8 mouse cellular contexts compared by ENCODE assay signal in the genomic region with DNA sequence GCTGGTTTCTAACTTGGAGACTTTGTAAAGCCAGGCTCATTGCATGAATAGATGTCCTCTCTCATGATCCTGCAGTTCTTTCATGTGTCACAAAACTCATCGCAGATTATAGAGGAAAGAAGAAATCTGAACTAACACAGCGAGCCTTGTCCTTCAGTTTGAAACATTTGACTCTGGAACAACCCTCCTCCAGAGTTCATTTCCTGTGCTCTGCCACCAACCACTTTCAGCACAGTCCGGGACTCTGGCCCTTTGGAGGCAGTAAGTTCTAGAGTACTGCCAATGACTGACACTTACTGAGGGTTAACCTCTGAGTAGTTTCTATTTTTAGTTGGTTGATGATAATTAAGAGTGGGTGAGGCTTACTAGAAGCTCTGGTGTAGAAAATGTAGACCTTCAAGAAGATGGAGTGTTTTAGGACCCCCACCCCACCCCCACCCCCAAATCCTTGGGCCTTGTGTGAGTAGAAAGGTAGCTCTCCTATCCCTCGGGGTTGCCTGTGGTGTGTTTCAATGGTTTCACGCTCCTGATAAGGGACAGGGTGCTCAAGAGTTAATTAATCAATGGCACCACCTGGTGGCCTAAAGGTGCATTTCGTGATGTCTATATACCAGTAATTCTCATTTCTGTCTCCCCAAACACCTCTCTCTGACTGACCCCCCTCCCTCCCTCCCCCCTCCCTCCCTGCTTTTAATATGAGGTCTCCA. TPM values are rescaled to one million over a fixed set of nuclear protein-coding genes. Genes with fewer than 3 reads are reported as not detected.
DNase-seq lines count a peak whose midpoint lies in the region; ATAC-seq and TF ChIP-seq lines count a peak whose summit lies in the region.

No protein-coding gene starts in this region.

- no peak overlapping the region for H3K9ac ChIP-seq in hindbrain, embryonic 16.5 days (ENCODE audit: low read depth, low read length)

- peak overlapping the region; percentile 55 for H3K4me3 ChIP-seq in gastrocnemius, adult 2 months
- H3K4me3 ChIP-seq in hindbrain, embryonic 16.5 days (ENCODE audit: low read length), result no peak overlapping the region

- TF ChIP-seq CTCF in gastrocnemius, adult 2 months (IDR thresholded peaks at IDR 0.05), result peak; percentile 69

- H3K4me2 ChIP-seq in hindbrain, embryonic 16.5 days (ENCODE audit: low read length), result peak overlapping the region; percentile 25; the same call in 1 of the 2 replicates

- no peaks in the 10 kb centered on the region for H3K27me3 ChIP-seq in hindbrain, embryonic 16.5 days (replicated peaks; ENCODE audit: control insufficient read depth, insufficient read depth, low read length)

- peak; percentile 77 for ATAC-seq in hindbrain, embryonic 16.5 days

- no peaks in the 10 kb centered on the region for H3K4me1 ChIP-seq in hindbrain, embryonic 16.5 days (ENCODE audit: control insufficient read depth, insufficient read depth, low read depth, low read length)

- 38% methylated on average over 6 of the region's 6 CpGs for WGBS in hindbrain, embryonic 16.5 days

- no peaks in the 10 kb centered on the region for H3K36me3 ChIP-seq in hindbrain, embryonic 16.5 days (ENCODE audit: control insufficient read depth, insufficient read depth, low read length)

- peak overlapping the region; percentile 50 for H3K27ac ChIP-seq in gastrocnemius, adult 2 months
- H3K27ac ChIP-seq in hindbrain, embryonic 16.5 days (ENCODE audit: low read depth, low read length), result no peak overlapping the region

- intact Hi-C loops in gastrocnemius, adult 2 months (cut with DNase I), result loop anchor here (1.0 to 5.0 kb wide), 3 partner anchors 81 to 298 kb away; partner anchors contain the start of gene Vezt

- peak; percentile 77 for DNase-seq in ZHBTc4 (ENCODE audit: low read depth, low spot score)
- peak; percentile 63 to 87 for DNase-seq in cerebellum, postnatal 4 days (ENCODE audit: low spot score in 2 of 2)
- DNase-seq in gastrocnemius, adult 2 months, result peak; percentile 77
- peak; percentile 59 to 70 for DNase-seq in layer of hippocampus, postnatal 36 days
- peak; percentile 95 for DNase-seq in lung, postnatal 36 days
- DNase-seq in retina, postnatal 1 day, result peak; percentile 87
- DNase-seq in thymus, postnatal 36 days, result peak; percentile 63 to 73

- no peaks in the 10 kb centered on the region for H3K9me3 ChIP-seq in hindbrain, embryonic 16.5 days (ENCODE audit: control insufficient read depth, low read length)

RNA-seq across cellular contexts. Expression of gene Nr2c1, which starts 31.8 kb away (rescaled TPM):
- total RNA-seq in gastrocnemius, adult 2 months (2021), result 1 to 10 TPM; 5.5 to 7.0 TPM
- 6.9 and 7.6 TPM in 2 replicates for polyA plus RNA-seq in hindbrain, embryonic 16.5 days (2015; fragmentation: Nextera tagmentation; extraction: Ambion mirVana)
- total RNA-seq in layer of hippocampus, postnatal 36 days (2021), result 1 to 10 TPM; 9.2 to 9.7 TPM
